Comparison of ENCODE assay signal across 35 mouse cellular contexts in genomic region chr9:51213729-51214237, GRCm38 (mm10). TPM values are rescaled to one million over a fixed set of nuclear protein-coding genes. Genes with fewer than 3 reads are reported as not detected.
A peak's percentile ranks its signal among the peaks of the same experiment; 100 is the strongest.
DNase-seq lines count a peak whose midpoint lies in the region; ATAC-seq and TF ChIP-seq lines count a peak whose summit lies in the region.
"Had no signal": no experiment of that assay in that cellular context is flagged by ENCODE, and none has a peak within 500 bp of the region (broad histone marks: within the 10 kb centered on the region; RNA-seq: fewer than 3 reads in every experiment).

No protein-coding gene starts in this region.

- H3K9ac ChIP-seq in hindbrain, embryonic 14.5 days, result no peak overlapping the region
- H3K9ac ChIP-seq: forebrain, embryonic 13.5 days; heart, embryonic 15.5 days; liver, embryonic 15.5 days; lung, embryonic 15.5 days; midbrain, embryonic 12.5 days; neural tube, embryonic 13.5 days had no signal

- 0 out of 2 replicates have a peak, but pooled peaks have one; percentile 20 for ATAC-seq in monocyte, adult 5-6 weeks (replicated peaks; ENCODE audit: insufficient number of reproducible peaks, low FRiP score, low TSS enrichment, poor library complexity, severe bottlenecking)
- ATAC-seq in hindbrain, embryonic 14.5 days (ENCODE audit: low FRiP score), result no peak
- ATAC-seq: forebrain, embryonic 13.5 days; hindbrain, postnatal 0 days; intestine, postnatal 0 days had no signal

- DNase-seq in 3134 (ENCODE audit: extremely low read depth, insufficient read length, low spot score) (peak; percentile 17), 3T3-L1 (ENCODE audit: low read depth, low spot score) (peak; percentile 34)
- peak; percentile 8 for DNase-seq in brain, embryonic 14.5 days (ENCODE audit: low read depth)
- DNase-seq in cerebellum, adult 18-20 months, result no peak
- no peak for DNase-seq in frontal cortex, postnatal 25 days (ENCODE audit: low spot score in 2 of 2)
- no peak for DNase-seq in hindbrain, embryonic 14.5 days (ENCODE audit: low spot score)
- DNase-seq: adrenal gland, postnatal 25 days; cerebellum, adult 9-10 months; cerebellum, postnatal 36 days; gastrocnemius, postnatal 14 days; kidney, postnatal 25 days; liver had no signal

- H3K4me3 ChIP-seq in hindbrain, embryonic 14.5 days (replicated peaks; ENCODE audit: low read length), result no peak overlapping the region
- H3K4me3 ChIP-seq: forebrain, embryonic 13.5 days; heart, embryonic 10.5 days; heart, embryonic 15.5 days; liver, embryonic 15.5 days; lung, embryonic 15.5 days; megakaryocyte, embryonic 14.5 days; midbrain, embryonic 12.5 days; neural tube, embryonic 13.5 days had no signal

- H3K36me3 ChIP-seq in hindbrain, embryonic 14.5 days (replicated peaks; ENCODE audit: control insufficient read depth, insufficient read depth), result no peaks in the 10 kb centered on the region
- H3K36me3 ChIP-seq: heart, embryonic 10.5 days; heart, embryonic 15.5 days; liver, embryonic 15.5 days; lung, embryonic 15.5 days; midbrain, embryonic 12.5 days; neural tube, embryonic 13.5 days had no signal

- H3K4me2 ChIP-seq in hindbrain, embryonic 14.5 days (replicated peaks), result no peak overlapping the region
- H3K4me2 ChIP-seq: forebrain, embryonic 13.5 days; heart, embryonic 15.5 days; liver, embryonic 15.5 days; lung, embryonic 15.5 days; midbrain, embryonic 12.5 days; neural tube, embryonic 13.5 days had no signal

- no peak overlapping the region for H3K27ac ChIP-seq in hindbrain, embryonic 14.5 days
- H3K27ac ChIP-seq: forebrain, embryonic 13.5 days; heart, embryonic 10.5 days; heart, embryonic 15.5 days; hindbrain, postnatal 0 days; liver, embryonic 15.5 days; lung, embryonic 15.5 days; midbrain, embryonic 12.5 days; neural tube, embryonic 13.5 days; stomach, postnatal 0 days had no signal

- H3K9me3 ChIP-seq in hindbrain, embryonic 14.5 days (ENCODE audit: control insufficient read depth, low read length), result no peaks in the 10 kb centered on the region
- H3K9me3 ChIP-seq: forebrain, embryonic 13.5 days; heart, embryonic 10.5 days; heart, embryonic 15.5 days; liver, embryonic 15.5 days; lung, embryonic 15.5 days; megakaryocyte, embryonic 14.5 days; midbrain, embryonic 12.5 days; neural tube, embryonic 13.5 days had no signal

- no peaks in the 10 kb centered on the region for H3K27me3 ChIP-seq in hindbrain, embryonic 14.5 days (ENCODE audit: control insufficient read depth, insufficient read depth, low read length)
- H3K27me3 ChIP-seq: forebrain, embryonic 13.5 days; heart, embryonic 15.5 days; liver, embryonic 15.5 days; lung, embryonic 15.5 days; midbrain, embryonic 12.5 days; neural tube, embryonic 13.5 days had no signal

- H3K4me1 ChIP-seq in hindbrain, embryonic 14.5 days (replicated peaks; ENCODE audit: control insufficient read depth, insufficient read depth, low read length), result no peaks in the 10 kb centered on the region
- H3K4me1 ChIP-seq: forebrain, embryonic 13.5 days; heart, embryonic 10.5 days; heart, embryonic 15.5 days; liver, embryonic 15.5 days; lung, embryonic 15.5 days; megakaryocyte, embryonic 14.5 days; midbrain, embryonic 12.5 days; neural tube, embryonic 13.5 days had no signal

- no peak for TF ChIP-seq CTCF in brain, embryonic 14.5 days (IDR thresholded peaks at IDR 0.05; ENCODE audit: borderline replicate concordance, extremely low read depth, insufficient read depth, insufficient read length)

- no peak for TF ChIP-seq POLR2A in brain, embryonic 14.5 days (IDR thresholded peaks at IDR 0.05; ENCODE audit: borderline replicate concordance, extremely low read depth, insufficient read depth, insufficient read length, poor library complexity, severe bottlenecking)

- 96% methylated on average over 6 of the region's 6 CpGs for WGBS in hindbrain, embryonic 14.5 days

RNA-seq across cellular contexts. Expression of gene Pou2af1, which starts 0.3 kb away (rescaled TPM):
- 0.13 and 0.18 TPM in 2 replicates for polyA plus RNA-seq in brain, embryonic 14.5 days (2012; rRNA removed)
- total RNA-seq in monocyte, adult 5-6 weeks (2017), result 31.5 to 46.5 TPM (median 42.8 TPM) in 3 replicates
- not detected in 2 replicates for polyA plus RNA-seq in hindbrain, embryonic 14.5 days (2014; fragmentation: Nextera tagmentation; extraction: Ambion mirVana)
- total RNA-seq: granulocyte monocyte progenitor cell, adult 5-6 weeks; layer of hippocampus, adult 8-10 months; left cerebral cortex, postnatal 10 days had no signal
- polyA plus RNA-seq: embryonic facial prominence, embryonic 11.5 days; hindbrain, embryonic 11.5 days; kidney, embryonic 14.5 days; limb, embryonic 11.5 days; midbrain, embryonic 12.5 days; midbrain, postnatal 0 days; neural tube, embryonic 13.5 days had no signal

RNA-seq across cellular contexts. Expression of gene Gm32742, which starts 48.5 kb away (rescaled TPM):
- polyA plus RNA-seq in brain, embryonic 14.5 days (2012; rRNA removed), result 0.01 and 0.04 TPM in 2 replicates
- not detected in 3 replicates for total RNA-seq in monocyte, adult 5-6 weeks (2017)
- polyA plus RNA-seq in hindbrain, embryonic 14.5 days (2014; fragmentation: Nextera tagmentation; extraction: Ambion mirVana), result not detected in 2 replicates
- total RNA-seq: adrenal gland, adult 18-20 months; adrenal gland, postnatal 25 days; gastrocnemius, postnatal 14 days; heart, postnatal 25 days; hindbrain, postnatal 0 days; layer of hippocampus, postnatal 25 days; left cerebral cortex, postnatal 10 days; midbrain, postnatal 0 days had no signal
- polyA plus RNA-seq: embryonic facial prominence, embryonic 11.5 days; forebrain, embryonic 13.5 days; heart, embryonic 10.5 days; hindbrain, embryonic 11.5 days; intestine, postnatal 0 days; kidney, embryonic 14.5 days; liver, embryonic 15.5 days; midbrain, embryonic 12.5 days; midbrain, postnatal 0 days had no signal

Comparison
In these comparisons a context has a peak if more than half of its experiments do, and no peak if none do; other contexts are left out.
1. DNase-seq: peak in 3134 (single experiment), 3T3-L1 (single experiment) and brain, embryonic 14.5 days (single experiment); none in cerebellum, adult 18-20 months (0 of 2), frontal cortex, postnatal 25 days (0 of 2) and hindbrain, embryonic 14.5 days (single experiment).